Mouse (Mus musculus) stomach, postnatal 0 days (tissue): ENCODE data around the gene Ing4.

Source experiments
- CTCF ChIP-seq: IDR thresholded peaks from 2 replicates; pipeline ENCODE4 v1.5.1; 2016; ENCODE audit warnings: antibody characterized with exemption, low read depth, mild to moderate bottlenecking, moderate library complexity
- EP300 ChIP-seq: optimal IDR thresholded peaks from 2 replicates; pipeline ENCODE3; 2016; ENCODE audit warnings: antibody characterized with exemption

DNA sequence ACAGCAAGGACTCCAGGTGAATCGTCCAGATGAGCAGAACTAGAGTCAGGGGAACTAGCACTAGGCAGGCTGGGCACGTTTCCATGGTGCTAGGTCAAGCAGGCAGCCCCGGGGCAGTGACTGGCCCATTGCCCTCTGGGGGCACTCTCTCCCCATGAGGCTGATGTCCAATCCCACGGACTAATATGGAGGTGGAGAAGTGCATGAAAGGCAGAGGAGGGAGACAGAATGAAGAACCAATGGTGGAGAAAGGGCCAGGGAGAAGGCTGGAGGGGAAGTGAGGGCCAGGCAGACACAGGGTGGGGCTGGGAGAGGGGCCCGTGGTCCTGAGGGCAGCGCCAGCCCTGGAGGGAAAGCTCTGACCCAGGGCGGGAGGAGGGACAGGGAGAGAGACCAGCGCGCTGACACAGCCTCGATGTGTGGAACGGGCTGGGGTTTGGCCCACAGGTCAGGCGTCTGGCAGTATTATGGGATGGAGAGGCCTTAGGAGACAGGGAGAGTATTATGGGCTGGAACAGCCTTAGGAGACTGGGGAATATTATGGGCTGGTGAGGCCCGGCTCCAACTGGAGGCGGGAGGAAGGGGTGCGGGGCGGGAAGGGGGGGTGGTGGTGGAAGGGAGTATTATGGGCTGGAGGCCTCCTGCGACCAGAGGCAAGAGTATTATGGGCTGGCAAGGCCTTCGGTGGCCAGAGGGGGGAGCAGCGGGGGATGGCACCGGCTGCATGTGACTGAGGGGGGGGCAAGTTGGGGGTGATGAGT, 49.2 kb downstream of the Ing4 start:
- TF ChIP-seq CTCF: peak; percentile 43
- no peak for TF ChIP-seq EP300
